Mouse (Mus musculus) embryonic stem cell, embryonic (primary cell): ENCODE data around the gene Prelid1.

Experiments
- CTCF ChIA-PET, 4 experiments: fragments of 300-600 bp in 2 of 4; fragments of 350-600 bp in 2 of 4; sonication (Branson Sonifier 250); formaldehyde crosslinking; loops; one replicate each; lab custom pipeline; 2022; ENCODE audit warnings: inconsistent platforms in 2 of 4; lab: Charles Lee
- POLR2A ChIA-PET, 4 experiments: fragments of 300-600 bp in 2 of 4; fragments of 350-600 bp in 2 of 4; sonication (Branson Sonifier 250); formaldehyde crosslinking; loops; one replicate each; lab custom pipeline; 2022; ENCODE audit warnings: antibody characterized with exemption in 4 of 4, inconsistent platforms in 1 of 4; lab: Charles Lee

The Prelid1 gene

DNA sequence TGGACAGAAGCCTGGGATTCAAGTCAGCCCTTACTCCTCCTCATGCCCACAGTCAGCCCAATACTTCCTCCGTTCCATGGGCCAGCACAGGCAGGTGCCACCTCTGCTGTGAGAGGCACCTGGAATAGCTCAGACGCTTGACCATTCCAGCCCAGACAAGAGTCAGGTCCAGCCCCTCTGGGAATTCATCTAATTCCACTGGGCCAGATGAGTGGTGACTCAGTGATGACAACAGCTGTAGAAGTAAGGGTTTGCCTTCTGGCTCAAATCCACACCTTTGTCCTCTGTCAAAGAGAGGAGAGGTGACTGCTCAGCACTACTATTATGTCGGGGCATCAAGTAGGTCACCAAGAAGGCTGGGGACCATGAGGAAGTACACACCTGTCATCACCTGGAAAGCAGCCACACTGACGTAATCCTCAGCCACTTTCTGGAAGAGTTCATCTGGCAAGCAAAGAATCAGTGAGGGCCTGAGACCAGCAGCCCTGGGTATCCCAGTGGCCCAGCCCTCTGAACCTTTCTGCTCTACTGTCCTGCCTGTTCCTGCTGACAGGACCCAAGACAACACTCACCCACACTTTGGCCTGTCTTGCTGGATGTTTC lies at the start of gene Prelid1:
Prelid1 (plus strand) TSS at position 570 of the 603 bp plus-strand sequence.
- POLR2A ChIA-PET: interaction anchor here in 3 of 4 experiments (0.8 to 5.9 kb wide), 16 partner anchors 9 to 72 kb away, joined by 3 to 83 read pairs (median 4); partner anchors contain the start of gene Mxd3 (in 3 of the 3)
- CTCF ChIA-PET: interaction anchor here in 1 of 4 experiments (0.6 kb wide), 1 partner anchor 252 kb away, joined by 5 read pairs; no protein-coding TSS in a partner anchor

GRCm38 (mm10) chr13:55277203-55277602 lies 43.1 kb upstream of the Prelid1 start:
- POLR2A ChIA-PET: interaction anchor here in 2 of 4 experiments (0.6 to 4.2 kb wide), 8 partner anchors 11 to 490 kb away, joined by 3 to 20 read pairs (median 3); no protein-coding TSS in a partner anchor
- CTCF ChIA-PET: interaction anchor here in 1 of 4 experiments (0.6 kb wide), 1 partner anchor 87 kb away, joined by 3 read pairs; no protein-coding TSS in a partner anchor

GRCm38 (mm10) chr13:55277646-55278045 lies 42.7 kb upstream of the Prelid1 start:
- ChIA-PET POLR2A (interaction anchor here in 1 of 4 experiments (0.6 kb wide), 1 partner anchor 490 kb away, joined by 3 read pairs; no protein-coding TSS in a partner anchor), CTCF (no interaction called here)

DNA sequence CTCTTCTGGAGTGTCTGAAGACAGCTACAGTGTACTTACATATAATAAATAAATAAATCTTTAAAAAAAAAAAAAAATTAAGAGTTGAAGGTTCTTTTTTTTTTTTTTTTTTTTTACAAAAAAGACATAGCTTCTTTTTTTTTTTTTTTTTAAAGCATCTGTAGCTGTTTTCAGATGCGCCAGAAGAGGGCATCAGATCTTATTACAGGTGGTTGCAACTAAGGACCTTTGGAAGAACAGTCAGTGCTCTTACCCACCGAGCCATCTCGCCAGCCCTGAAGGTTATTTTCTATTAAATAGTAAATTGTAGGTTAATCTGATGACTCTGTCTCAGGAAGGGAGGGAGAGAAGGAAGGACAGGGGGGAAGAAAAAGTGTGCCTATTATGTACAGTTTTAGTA lies 31.4 kb upstream of the Prelid1 start:
- ChIA-PET POLR2A (interaction anchor here (0.6 to 2.9 kb wide), 33 partner anchors 8 to 721 kb away, joined by 3 to 11 read pairs (median 4); partner anchors contain the start of gene Zfp346 (in 1 of the 4)), CTCF (interaction anchor here (0.6 to 1.4 kb wide), 31 partner anchors 8 to 842 kb away, joined by 3 to 13 read pairs (median 3); no protein-coding TSS in a partner anchor)

GRCm38 (mm10) chr13:55296760-55297159 lies 23.5 kb upstream of the Prelid1 start:
- POLR2A ChIA-PET: interaction anchor here (0.6 to 6.4 kb wide), 11 partner anchors 8 to 431 kb away, joined by 3 to 59 read pairs (median 4); no protein-coding TSS in a partner anchor
- CTCF ChIA-PET: interaction anchor here in 2 of 4 experiments (0.6 to 1.4 kb wide), 2 partner anchors 8 to 103 kb away, joined by 3 to 8 read pairs; no protein-coding TSS in a partner anchor

- ChIA-PET POLR2A (interaction anchor here in 1 of 4 experiments (1.6 to 2.4 kb wide), 2 partner anchors 12 to 17 kb away, joined by 8 read pairs; no protein-coding TSS in a partner anchor), CTCF (interaction anchor here in 1 of 4 experiments (0.6 kb wide), 1 partner anchor 12 kb away, joined by 6 read pairs; no protein-coding TSS in a partner anchor)
Observed at GRCm38 (mm10) chr13:55300913-55301312, 19.4 kb upstream of the Prelid1 start.

GRCm38 (mm10) chr13:55312028-55312630 lies 8.2 kb upstream of the Prelid1 start:
- CTCF ChIA-PET: interaction anchor here in 1 of 4 experiments (0.6 to 0.7 kb wide), 2 partner anchors 141 to 258 kb away, joined by 3 to 6 read pairs; no protein-coding TSS in a partner anchor
- POLR2A ChIA-PET: interaction anchor here (0.6 to 9.3 kb wide), 16 partner anchors 7 to 131 kb away, joined by 3 to 83 read pairs (median 4); partner anchors contain the start of genes Rab24 (in 2 of the 4) and Prelid1 (in 1 of the 4)

DNA sequence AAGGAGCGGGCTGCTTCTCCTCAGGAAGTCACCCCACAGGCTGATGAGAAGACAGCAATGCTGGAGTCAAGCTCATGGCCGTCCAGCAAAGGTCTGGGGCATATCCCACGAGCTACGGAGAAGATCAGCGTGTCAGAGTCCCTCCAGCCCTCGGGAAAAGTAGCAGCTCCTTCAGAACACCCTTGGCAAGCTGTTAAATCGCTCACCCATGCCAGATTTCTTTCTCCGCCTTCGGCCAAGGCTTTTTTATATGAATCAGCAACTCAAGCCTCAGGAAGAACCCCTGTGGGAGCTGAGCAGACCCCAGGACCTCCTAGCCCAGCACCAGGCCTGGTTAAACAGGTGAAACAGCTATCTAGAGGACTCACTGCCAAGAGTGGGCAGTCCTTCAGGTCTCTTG lies 7.2 kb upstream of the Prelid1 start:
- CTCF ChIA-PET: interaction anchor here in 1 of 4 experiments (0.8 kb wide), 1 partner anchor 24 kb away, joined by 3 read pairs; no protein-coding TSS in a partner anchor
- POLR2A ChIA-PET: interaction anchor here in 3 of 4 experiments (0.5 to 9.3 kb wide), 15 partner anchors 6 to 132 kb away, joined by 3 to 83 read pairs (median 4); partner anchors contain the start of genes Mxd3 (in 2 of the 3), Rab24 (in 2 of the 3) and Prelid1 (in 1 of the 3)

GRCm38 (mm10) chr13:55314891-55315412 lies 5.3 kb upstream of the Prelid1 start:
- ChIA-PET CTCF (no interaction called here), POLR2A (interaction anchor here (0.6 to 2.3 kb wide), 25 partner anchors 8 to 134 kb away, joined by 3 to 9 read pairs (median 4); partner anchors contain the start of gene Nsd1 (in 1 of the 4))

DNA sequence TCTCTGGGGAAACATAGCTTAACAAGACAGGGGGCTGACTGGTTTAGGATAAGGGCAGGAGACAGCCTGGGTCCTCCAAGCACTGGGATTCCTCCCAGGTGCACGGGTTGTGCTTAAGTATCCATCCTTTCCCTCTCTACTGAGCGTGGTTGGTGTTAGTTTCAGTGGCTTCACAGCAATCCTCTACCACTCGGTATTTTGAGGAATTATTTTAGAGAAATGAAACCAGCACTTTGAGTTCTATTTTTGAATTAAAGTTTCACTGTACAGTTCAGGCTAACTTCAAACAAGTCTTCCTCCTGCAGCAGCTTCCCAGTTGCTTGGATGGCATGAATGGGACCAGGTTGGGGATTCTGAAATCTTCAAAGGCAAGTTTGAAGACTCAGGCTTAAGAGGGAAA lies 1.9 kb upstream of the Prelid1 start:
- POLR2A ChIA-PET: interaction anchor here in 2 of 4 experiments (0.6 to 5.9 kb wide), 21 partner anchors 9 to 129 kb away, joined by 3 to 83 read pairs (median 4); partner anchors contain the start of gene Mxd3 (in 2 of the 2)
- CTCF ChIA-PET: interaction anchor here in 2 of 4 experiments (0.6 to 3.8 kb wide), 3 partner anchors 10 to 75 kb away, joined by 3 to 11 read pairs (median 4); no protein-coding TSS in a partner anchor

- CTCF ChIA-PET: interaction anchor here in 2 of 4 experiments (0.6 to 0.8 kb wide), 3 partner anchors 14 to 528 kb away, joined by 3 to 4 read pairs (median 3); no protein-coding TSS in a partner anchor
- POLR2A ChIA-PET: interaction anchor here in 3 of 4 experiments (0.5 to 5.9 kb wide), 24 partner anchors 7 to 482 kb away, joined by 3 to 83 read pairs (median 4); partner anchors contain the start of genes Mxd3 (in 3 of the 3), Grk6 (in 1 of the 3) and Lman2 (in 1 of the 3)
Observed at GRCm38 (mm10) chr13:55321434-55322129, 1.3 kb downstream of the Prelid1 start, which contains the start of gene Rab24. TSS of gene Rab24 (minus strand) at chr13:55321946.

GRCm38 (mm10) chr13:55322130-55322825 lies 2.0 kb downstream of the Prelid1 start:
- CTCF ChIA-PET: interaction anchor here in 1 of 4 experiments (0.8 kb wide), 2 partner anchors 14 to 63 kb away, joined by 3 to 4 read pairs; no protein-coding TSS in a partner anchor
- POLR2A ChIA-PET: interaction anchor here in 3 of 4 experiments (0.6 to 5.9 kb wide), 22 partner anchors 7 to 481 kb away, joined by 3 to 83 read pairs (median 4); partner anchors contain the start of genes Mxd3 (in 3 of the 3), Grk6 (in 1 of the 3) and Lman2 (in 1 of the 3)

DNA sequence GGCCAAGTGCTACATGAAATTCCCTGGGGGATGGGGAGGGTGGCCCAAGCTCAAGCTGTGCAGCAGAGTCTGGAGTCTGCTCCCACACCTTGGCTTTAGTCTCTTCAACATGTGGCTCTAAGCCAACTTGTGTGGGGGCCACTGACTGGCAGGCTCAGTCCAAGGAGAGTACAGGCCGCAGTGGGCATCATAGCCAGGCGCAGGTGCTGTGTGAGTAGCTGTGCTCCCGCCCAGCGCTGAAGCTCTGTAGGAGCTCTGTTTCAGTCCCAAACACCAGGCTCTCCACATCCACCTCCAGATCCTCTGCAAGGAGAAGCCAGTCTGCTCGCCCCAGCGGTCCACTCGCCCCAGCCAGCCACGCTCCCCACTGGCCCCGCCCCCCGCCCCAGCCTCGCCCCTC lies 5.3 kb downstream of the Prelid1 start:
- ChIA-PET CTCF (interaction anchor here in 2 of 4 experiments (0.5 to 1.7 kb wide), 5 partner anchors 9 to 404 kb away, joined by 3 to 8 read pairs (median 4); no protein-coding TSS in a partner anchor), POLR2A (interaction anchor here in 3 of 4 experiments (0.6 to 10.9 kb wide), 33 partner anchors 8 to 792 kb away, joined by 3 to 243 read pairs (median 4); partner anchors contain the start of genes Grk6 (in 1 of the 3), Lman2 (in 1 of the 3) and Rgs14 (in 1 of the 3))

DNA sequence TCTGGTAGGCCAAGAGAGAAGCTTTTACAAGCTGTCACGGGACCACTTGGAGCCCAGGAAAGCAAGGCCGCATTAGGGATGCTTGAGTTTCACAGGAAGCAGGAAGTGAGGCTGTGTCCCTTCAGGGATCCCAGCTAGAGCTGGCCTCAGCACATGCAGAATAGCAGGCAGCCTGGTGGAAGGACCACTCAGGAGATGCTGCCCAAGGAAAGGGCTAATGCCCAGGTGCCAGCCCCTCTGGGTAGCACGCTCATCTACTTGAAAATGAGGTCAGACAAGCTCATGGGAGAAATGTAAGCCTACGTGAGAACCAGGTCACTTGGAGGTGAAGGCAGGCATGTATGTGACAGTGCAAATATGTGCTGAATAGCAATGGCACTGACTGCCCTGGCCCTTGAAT lies 6.9 kb downstream of the Prelid1 start:
- POLR2A ChIA-PET: interaction anchor here (0.7 to 10.9 kb wide), 38 partner anchors 8 to 366 kb away, joined by 3 to 243 read pairs (median 4); partner anchors contain the start of genes B230219D22Rik (in 1 of the 4), Lman2 (in 1 of the 4), Prelid1 (in 1 of the 4) and Rab24 (in 1 of the 4)
- CTCF ChIA-PET: interaction anchor here (0.5 to 4.1 kb wide), 28 partner anchors 9 to 324 kb away, joined by 3 to 43 read pairs (median 4); partner anchors contain the start of genes Ddx41 (in 1 of the 4) and Pdlim7 (in 1 of the 4)

DNA sequence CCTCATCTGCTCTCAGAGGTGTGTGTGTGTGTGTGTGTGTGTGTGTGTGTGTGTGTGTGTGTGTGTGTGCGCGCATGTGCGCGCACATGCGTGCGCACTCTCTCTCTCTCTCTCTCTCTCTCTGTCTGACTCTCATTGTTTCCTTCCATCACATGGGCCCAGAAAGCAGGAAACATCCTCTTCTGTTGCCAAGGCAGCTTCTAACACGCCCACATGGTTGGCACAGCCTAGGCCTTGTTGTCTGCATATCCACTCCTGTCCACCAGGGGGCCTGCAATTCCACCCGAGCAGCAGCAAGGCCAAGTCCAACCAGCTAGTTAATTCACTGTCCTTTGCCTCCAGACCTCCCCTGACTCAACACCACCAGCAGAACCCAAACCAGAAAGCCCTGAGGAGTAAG lies 7.3 kb downstream of the Prelid1 start:
- ChIA-PET POLR2A (interaction anchor here (0.6 to 10.9 kb wide), 46 partner anchors 8 to 460 kb away, joined by 3 to 243 read pairs (median 4); partner anchors contain the start of genes Lman2 (in 2 of the 4), B230219D22Rik (in 1 of the 4), Pfn3 (in 1 of the 4) and Prelid1 (in 1 of the 4)), CTCF (interaction anchor here (0.5 to 4.1 kb wide), 32 partner anchors 8 to 324 kb away, joined by 3 to 43 read pairs (median 4); partner anchors contain the start of genes Ddx41 (in 1 of the 4) and Pdlim7 (in 1 of the 4))
